Mouse (Mus musculus) heart, postnatal 36 days (tissue): ENCODE data around the gene Gm14692. TPM values are rescaled to one million over a fixed set of nuclear protein-coding genes. Genes with fewer than 3 reads are reported as not detected.
"Not testable (repeated sequence)": the region's sequence is repeated elsewhere in the genome, so short reads cannot be mapped to it uniquely, and the experiment has no call there.

Source experiments
- DNase-seq, 2 experiments: peaks; one replicate each; pipeline ENCODE4 v3.0.0; 2021 to 2022
- intact Hi-C: fragments of 180-260 bp; cut with DNase I; formaldehyde crosslinking; loops from one replicate; pipeline ENCODE4 v1.15.1; 2025
- total RNA-seq, 2 experiments: library from RNA; stranded (reverse); gene quantifications; 2 replicates each; pipeline ENCODE4 v1.2.3; 2021

Gene Gm14692
- not detected for total RNA-seq

DNA sequence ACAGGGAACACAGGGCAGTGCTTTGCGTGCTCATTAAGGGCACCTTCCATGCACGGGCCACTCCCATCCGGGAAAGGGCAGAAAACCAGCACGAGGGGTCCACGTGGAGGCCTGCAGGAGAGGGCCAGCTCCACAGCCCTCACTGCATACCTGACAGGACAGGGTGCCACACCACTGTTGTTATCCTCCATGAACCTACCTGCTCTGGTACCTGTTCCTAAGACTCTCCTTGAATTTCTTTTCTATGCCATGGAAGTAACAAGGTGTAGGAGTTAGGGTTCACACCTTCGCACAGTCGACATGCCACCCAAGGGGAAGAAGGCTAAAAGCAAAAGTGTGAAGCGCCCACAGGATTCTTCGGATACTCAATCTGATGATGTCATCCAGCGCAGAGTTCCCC lies at the start of gene Gm14692:
Gm14692 (plus strand) TSS at position 301 of the 400 bp plus-strand sequence.
- intact Hi-C loops, DNase-seq: not testable (repeated sequence)

DNA sequence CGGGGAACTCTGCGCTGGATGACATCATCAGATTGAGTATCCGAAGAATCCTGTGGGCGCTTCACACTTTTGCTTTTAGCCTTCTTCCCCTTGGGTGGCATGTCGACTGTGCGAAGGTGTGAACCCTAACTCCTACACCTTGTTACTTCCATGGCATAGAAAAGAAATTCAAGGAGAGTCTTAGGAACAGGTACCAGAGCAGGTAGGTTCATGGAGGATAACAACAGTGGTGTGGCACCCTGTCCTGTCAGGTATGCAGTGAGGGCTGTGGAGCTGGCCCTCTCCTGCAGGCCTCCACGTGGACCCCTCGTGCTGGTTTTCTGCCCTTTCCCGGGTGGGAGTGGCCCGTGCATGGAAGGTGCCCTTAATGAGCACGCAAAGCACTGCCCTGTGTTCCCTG lies 2.0 kb upstream of the Gm14692 start, which contains the start of gene Gm1140:
Gm1140 (minus strand) TSS at position 101 of the 400 bp plus-strand sequence.
- intact Hi-C loops, DNase-seq: not testable (repeated sequence)

Other genes with a start within 250 kb of the Gm14692 start
- gene Gm1140, start 2.1 kb upstream of the Gm14692 start, total RNA-seq, result not detected
- not detected for gene 4933436I01Rik, start 225.8 kb downstream of the Gm14692 start, total RNA-seq